17 mouse cellular contexts compared by ENCODE assay signal in the genomic region with DNA sequence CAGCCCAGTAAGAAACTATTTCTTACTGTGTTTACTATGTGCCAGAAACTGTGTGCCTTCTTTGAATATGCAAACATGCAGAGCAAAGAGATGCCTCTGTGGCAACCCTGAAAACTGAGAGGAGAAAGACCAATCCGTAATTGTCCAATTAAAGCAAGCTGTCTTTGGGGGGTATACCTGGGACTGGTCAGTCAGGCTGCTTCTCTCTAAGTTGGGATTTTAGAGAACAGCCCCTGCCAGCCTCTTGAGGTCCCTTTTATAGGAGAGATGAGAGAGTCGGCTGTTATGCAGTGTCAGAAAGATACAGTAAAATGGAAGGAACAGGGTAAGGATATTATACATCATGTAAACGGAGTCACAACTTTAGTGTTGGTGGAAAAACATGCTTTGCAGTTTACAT.
"Had no signal": no experiment of that assay in that cellular context is flagged by ENCODE, and none has a peak within 500 bp of the region (broad histone marks: within the 10 kb centered on the region; RNA-seq: fewer than 3 reads in every experiment).

No protein-coding gene starts in this region.

- H3K27ac ChIP-seq: neural tube, embryonic 12.5 days; neural tube, embryonic 13.5 days; neural tube, embryonic 15.5 days; stomach, embryonic 15.5 days; stomach, postnatal 0 days had no signal

- H3K36me3 ChIP-seq: neural tube, embryonic 12.5 days; neural tube, embryonic 13.5 days; neural tube, embryonic 15.5 days; stomach, embryonic 15.5 days had no signal

- DNase-seq: retina, postnatal 1 day; right cerebral cortex, adult 18-20 months; right cerebral cortex, postnatal 14 days; right cerebral cortex, postnatal 25 days; right cerebral cortex, postnatal 4 days; spleen, adult 18-20 months; thymus, adult 18-20 months; thymus, adult 2 months; thymus, postnatal 14 days; thymus, postnatal 25 days; thymus, postnatal 36 days; thymus, postnatal 4 days had no signal

- H3K27me3 ChIP-seq: neural tube, embryonic 13.5 days; neural tube, embryonic 15.5 days; stomach, embryonic 15.5 days had no signal

- H3K9ac ChIP-seq: neural tube, embryonic 12.5 days; neural tube, embryonic 13.5 days; neural tube, embryonic 15.5 days; stomach, embryonic 15.5 days had no signal

- H3K9me3 ChIP-seq: neural tube, embryonic 12.5 days; neural tube, embryonic 13.5 days; neural tube, embryonic 15.5 days; stomach, embryonic 15.5 days had no signal

- H3K4me1 ChIP-seq: stomach, embryonic 15.5 days had no signal

- H3K4me3 ChIP-seq: neural tube, embryonic 12.5 days; neural tube, embryonic 13.5 days; neural tube, embryonic 15.5 days; stomach, embryonic 15.5 days had no signal
